Mouse (Mus musculus): ENCODE measurements around the gene Cyp2d10.

DNA sequence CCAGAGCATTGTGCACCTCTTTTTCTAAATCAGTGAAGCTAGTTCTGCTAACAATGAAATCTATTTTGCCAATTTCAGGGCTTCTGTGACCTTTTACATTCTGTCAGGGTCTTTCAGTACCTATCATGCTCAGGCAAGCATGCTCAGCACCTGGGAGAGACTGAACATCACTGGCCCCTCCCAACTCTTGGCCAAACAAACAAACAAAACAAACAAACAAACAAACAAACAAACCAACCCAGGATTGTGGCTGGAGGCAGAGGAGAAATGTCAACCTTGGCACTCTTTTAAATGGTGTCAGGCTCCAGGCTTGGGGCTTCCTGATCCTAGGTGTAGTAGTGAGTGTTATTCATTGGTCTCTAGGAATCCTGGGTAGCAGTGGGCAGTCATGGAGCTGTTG, 26.1 kb upstream of the Cyp2d10 start, which contains the start of gene Cyp2d9:
- TF ChIP-seq CTCF (IDR thresholded peaks at IDR 0.05; ENCODE audit: control insufficient read depth, insufficient read depth, insufficient read length) (no peak), MYOD1 (IDR thresholded peaks at IDR 0.05; ENCODE audit: control insufficient read depth, insufficient read length, low read depth) (no peak), USF1 (IDR thresholded peaks at IDR 0.05; ENCODE audit: low read depth) (no peak), MYOG (IDR thresholded peaks at IDR 0.05; ENCODE audit: control insufficient read depth, extremely low read depth, insufficient read length) (no peak), MAX (IDR thresholded peaks at IDR 0.05) (no peak), FOSL1 (IDR thresholded peaks at IDR 0.05; ENCODE audit: insufficient read depth, low read length, poor library complexity, severe bottlenecking) (no peak)
